Mouse (Mus musculus) mesoderm, embryonic 11.5 days (tissue): ENCODE data around the gene Tnxb.

ENCODE experiments used
- DNase-seq: peaks from one replicate; pipeline ENCODE4 v3.0.0-alpha.2; 2012; ENCODE audit warnings: low read depth, low spot score

The Tnxb gene

GRCm38 (mm10) chr17:34659897-34660214 lies 10.5 kb upstream of the Tnxb start:
- no peak for DNase-seq

- DNase-seq = no peak
These were observed 10.0 kb upstream of the Tnxb start for GRCm38 (mm10) chr17:34660259-34660820.

- no peak for DNase-seq
These were observed 9.2 kb upstream of the Tnxb start for GRCm38 (mm10) chr17:34661121-34661591.

GRCm38 (mm10) chr17:34662468-34662867 lies 7.9 kb upstream of the Tnxb start:
- no peak for DNase-seq

- DNase-seq = no peak
These were observed 7.4 kb upstream of the Tnxb start for GRCm38 (mm10) chr17:34662978-34663377.

- DNase-seq = no peak
These were observed 6.8 kb upstream of the Tnxb start for GRCm38 (mm10) chr17:34663558-34663957.

- DNase-seq = no peak
These were observed 5.9 kb upstream of the Tnxb start for GRCm38 (mm10) chr17:34664472-34664871.

- peak; percentile 25 for DNase-seq
These were observed 1.1 kb downstream of the Tnxb start for GRCm38 (mm10) chr17:34671151-34672066.

GRCm38 (mm10) chr17:34672246-34672792 lies 2.0 kb downstream of the Tnxb start:
- DNase-seq = no peak

GRCm38 (mm10) chr17:34673139-34673538 lies 2.8 kb downstream of the Tnxb start:
- no peak for DNase-seq

GRCm38 (mm10) chr17:34674524-34675204 lies 4.3 kb downstream of the Tnxb start:
- DNase-seq = no peak

- DNase-seq = no peak
These were observed 5.1 kb downstream of the Tnxb start for GRCm38 (mm10) chr17:34675205-34676092.

GRCm38 (mm10) chr17:34676093-34676460 lies 5.7 kb downstream of the Tnxb start:
- DNase-seq = no peak

- DNase-seq = no peak
These were observed 6.3 kb downstream of the Tnxb start for GRCm38 (mm10) chr17:34676671-34677070.

- no peak for DNase-seq
These were observed 9.9 kb downstream of the Tnxb start for GRCm38 (mm10) chr17:34680191-34680590.

- no peak for DNase-seq
These were observed 10.3 kb downstream of the Tnxb start for GRCm38 (mm10) chr17:34680621-34681020.

GRCm38 (mm10) chr17:34681132-34681571 lies 10.8 kb downstream of the Tnxb start:
- DNase-seq = no peak

GRCm38 (mm10) chr17:34681881-34682536 lies 11.7 kb downstream of the Tnxb start:
- DNase-seq = no peak

GRCm38 (mm10) chr17:34683179-34683578 lies 12.8 kb downstream of the Tnxb start:
- DNase-seq = no peak

- no peak for DNase-seq
These were observed 13.4 kb downstream of the Tnxb start for GRCm38 (mm10) chr17:34683686-34684220.
